Mouse (Mus musculus) spleen, adult 2 months (tissue): Measurements from ENCODE around the gene Exoc2.

ENCODE experiments used
- CTCF ChIP-seq: fragments of 200-500 bp; IDR thresholded peaks from 2 replicates; pipeline ENCODE4 v1.5.1; 2011; ENCODE audit warnings: mild to moderate bottlenecking, inconsistent platforms; ENCODE audit not compliant: insufficient read depth, insufficient read length, insufficient replicate concordance; ENCODE audit errors: extremely low read depth
- POLR2A ChIP-seq: fragments of 200-500 bp; IDR thresholded peaks from 2 replicates; pipeline ENCODE4 v1.6.1; 2011; ENCODE audit warnings: low read depth, low read length, inconsistent platforms

DNA sequence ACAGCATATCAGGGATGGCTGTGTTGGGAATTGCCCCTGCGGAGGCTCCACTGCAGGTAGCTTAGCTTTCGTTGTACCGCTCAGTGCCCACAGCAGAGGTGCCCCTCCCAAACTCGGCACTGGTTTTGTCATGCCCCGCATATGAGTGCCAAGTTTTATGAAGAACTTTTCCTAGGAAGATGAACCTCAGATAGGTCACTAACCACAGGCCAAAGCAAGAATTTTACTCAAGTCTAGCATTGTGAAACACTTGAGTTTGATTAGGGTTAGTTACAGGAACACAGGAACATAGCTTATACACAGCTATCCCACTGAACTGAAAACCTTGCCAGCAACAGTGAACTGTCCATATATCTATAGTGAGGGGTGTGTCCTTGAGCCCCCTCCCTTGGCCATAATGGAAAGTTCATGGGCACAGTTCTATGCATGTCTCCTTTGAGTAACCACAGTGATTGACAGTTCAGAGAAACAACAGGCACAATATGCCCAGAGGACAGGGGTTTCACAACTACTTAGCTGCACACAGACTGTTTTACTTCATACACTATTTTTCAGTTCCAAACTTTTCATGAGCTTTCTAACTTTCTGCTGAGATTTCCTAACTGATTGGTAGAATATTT is 171.4 kb downstream of the Exoc2 start:
- TF ChIP-seq CTCF, result no peak
- TF ChIP-seq POLR2A, result no peak
